Mouse (Mus musculus): ENCODE measurements around the gene Twnk.

Gene Twnk

GRCm38 (mm10) chr19:45005444-45005843 lies at the start of gene Twnk:
Gene Twnk (plus strand): TSS chr19:45005663.
- no peak for DNase-seq (ENCODE audit: low spot score in 2 of 2)

- no peak for DNase-seq (ENCODE audit: low spot score in 2 of 2)
Measured at GRCm38 (mm10) chr19:44959633-44960032, 45.8 kb upstream of the Twnk start.

GRCm38 (mm10) chr19:44965978-44966377 lies 39.5 kb upstream of the Twnk start:
- DNase-seq (ENCODE audit: low spot score in 2 of 2): no peak

- no peak for DNase-seq (ENCODE audit: low spot score in 2 of 2)
Measured at GRCm38 (mm10) chr19:44968329-44968728, 37.1 kb upstream of the Twnk start.

- no peak for DNase-seq (ENCODE audit: low spot score in 2 of 2)
Measured at GRCm38 (mm10) chr19:44976636-44977035, 28.8 kb upstream of the Twnk start.

GRCm38 (mm10) chr19:44977148-44977547 lies 28.3 kb upstream of the Twnk start:
- no peak for DNase-seq (ENCODE audit: low spot score in 2 of 2)

- no peak for DNase-seq (ENCODE audit: low spot score in 2 of 2)
Measured at GRCm38 (mm10) chr19:44980787-44981186, 24.7 kb upstream of the Twnk start.

- no peak for DNase-seq (ENCODE audit: low spot score in 2 of 2)
Measured at GRCm38 (mm10) chr19:44982477-44983115, 22.9 kb upstream of the Twnk start.

GRCm38 (mm10) chr19:44983366-44983765 lies 22.1 kb upstream of the Twnk start:
- no peak for DNase-seq (ENCODE audit: low spot score in 2 of 2)

- no peak for DNase-seq (ENCODE audit: low spot score in 2 of 2)
Measured at GRCm38 (mm10) chr19:44984420-44984819, 21.0 kb upstream of the Twnk start.

- no peak for DNase-seq (ENCODE audit: low spot score in 2 of 2)
Measured at GRCm38 (mm10) chr19:44985159-44985988, 20.1 kb upstream of the Twnk start.

- DNase-seq (ENCODE audit: low spot score in 2 of 2): no peak
Measured at GRCm38 (mm10) chr19:44987004-44987403, 18.5 kb upstream of the Twnk start.

- no peak for DNase-seq (ENCODE audit: low spot score in 2 of 2)
Measured at GRCm38 (mm10) chr19:44987851-44988250, 17.6 kb upstream of the Twnk start.

- DNase-seq (ENCODE audit: low spot score in 2 of 2): no peak
Measured at GRCm38 (mm10) chr19:44988321-44988720, 17.1 kb upstream of the Twnk start.

GRCm38 (mm10) chr19:44988831-44989566 lies 16.5 kb upstream of the Twnk start, which contains the start of gene Sema4g:
Gene Sema4g (plus strand): TSS chr19:44989101.
- DNase-seq (ENCODE audit: low spot score in 2 of 2): peak in 1 of 2 experiments; percentile 49

- peak in 1 of 2 experiments; percentile 7 for DNase-seq (ENCODE audit: low spot score in 2 of 2)
Measured at GRCm38 (mm10) chr19:44989567-44990495, 15.6 kb upstream of the Twnk start.

- peak in 1 of 2 experiments; percentile 17 for DNase-seq (ENCODE audit: low spot score in 2 of 2)
Measured at GRCm38 (mm10) chr19:44991031-44991430, 14.4 kb upstream of the Twnk start.

- peak in 1 of 2 experiments; percentile 17 for DNase-seq (ENCODE audit: low spot score in 2 of 2)
Measured at GRCm38 (mm10) chr19:44992246-44992645, 13.2 kb upstream of the Twnk start.

GRCm38 (mm10) chr19:44992712-44993111 lies 12.8 kb upstream of the Twnk start:
- no peak for DNase-seq (ENCODE audit: low spot score in 2 of 2)

- DNase-seq (ENCODE audit: low spot score in 2 of 2): no peak
Measured at GRCm38 (mm10) chr19:44997786-44998185, 7.7 kb upstream of the Twnk start.

GRCm38 (mm10) chr19:44999647-45000046 lies 5.8 kb upstream of the Twnk start:
- DNase-seq (ENCODE audit: low spot score in 2 of 2): no peak

Measured in cerebellum, postnatal 4 days (tissue).